Mouse (Mus musculus): ENCODE results near the gene Arhgap33. TPM values are rescaled to one million over a fixed set of nuclear protein-coding genes. Genes with fewer than 3 reads are reported as not detected.

Arhgap33 gene
- 6.0 and 7.2 TPM in 2 replicates for polyA plus RNA-seq (2014; fragmentation: Nextera tagmentation; extraction: Ambion mirVana)

GRCm38 (mm10) chr7:30534633-30535577 lies at the start of gene Arhgap33:
Arhgap33 (minus strand) TSS chr7:30535060.
- Histone ChIP-seq H3K9me3 (replicated peaks; ENCODE audit: control insufficient read depth, low read length) (no peaks in the 10 kb centered on the region), H3K4me3 (ENCODE audit: low read depth, low read length) (peak within 1 kb of the TSS; percentile 79), H3K27ac (ENCODE audit: low read depth, low read length) (0 out of 2 replicates have a peak within 1 kb of the TSS, but pooled peaks have one; percentile 15), H3K9ac (ENCODE audit: low read depth, low read length) (peak within 1 kb of the TSS; percentile 85), H3K27me3 (ENCODE audit: control insufficient read depth, insufficient read depth, low read length) (peaks cover 7% of the 10 kb centered on the region; the same call in 1 of the 2 replicates), H3K4me1 (ENCODE audit: control insufficient read depth, insufficient read depth, low read length) (peaks cover 18% of the 10 kb centered on the region), H3K36me3 (ENCODE audit: control insufficient read depth, insufficient read depth, low read length) (0 out of 2 replicates have a peak, but pooled peaks cover 3% of the 10 kb centered on the region), H3K4me2 (peak within 1 kb of the TSS; percentile 98)
- peak; percentile 90 for ATAC-seq (replicated peaks; ENCODE audit: insufficient number of reproducible peaks, low FRiP score, low TSS enrichment)
- WGBS (ENCODE audit: insufficient replicate concordance), result under 1% methylated on average over 60 of the region's 84 CpGs

GRCm38 (mm10) chr7:30584339-30584738 lies 49.5 kb upstream of the Arhgap33 start:
- H3K4me2 ChIP-seq, result no peak overlapping the region
- H3K4me3 ChIP-seq (ENCODE audit: low read depth, low read length), result no peak overlapping the region
- peaks cover 49% of the 10 kb centered on the region for H3K36me3 ChIP-seq (ENCODE audit: control insufficient read depth, insufficient read depth, low read length)
- WGBS (ENCODE audit: insufficient replicate concordance), result 93% methylated on average over 10 of the region's 10 CpGs
- H3K9me3 ChIP-seq (replicated peaks; ENCODE audit: control insufficient read depth, low read length), result no peaks in the 10 kb centered on the region
- H3K27ac ChIP-seq (ENCODE audit: low read depth, low read length), result no peak overlapping the region
- peaks cover 7% of the 10 kb centered on the region for H3K4me1 ChIP-seq (ENCODE audit: control insufficient read depth, insufficient read depth, low read length)
- ATAC-seq (replicated peaks; ENCODE audit: insufficient number of reproducible peaks, low FRiP score, low TSS enrichment), result no peak
- H3K27me3 ChIP-seq (ENCODE audit: control insufficient read depth, insufficient read depth, low read length), result no peaks in the 10 kb centered on the region
- no peak overlapping the region for H3K9ac ChIP-seq (ENCODE audit: low read depth, low read length)

GRCm38 (mm10) chr7:30581547-30581946 lies 46.7 kb upstream of the Arhgap33 start:
- H3K36me3 ChIP-seq (ENCODE audit: control insufficient read depth, insufficient read depth, low read length), result peaks cover 74% of the 10 kb centered on the region
- no peak overlapping the region for H3K27ac ChIP-seq (ENCODE audit: low read depth, low read length)
- H3K4me3 ChIP-seq (ENCODE audit: low read depth, low read length), result no peak overlapping the region
- no peak overlapping the region for H3K9ac ChIP-seq (ENCODE audit: low read depth, low read length)
- WGBS (ENCODE audit: insufficient replicate concordance), result 95% methylated on average over 16 of the region's 16 CpGs
- H3K4me1 ChIP-seq (ENCODE audit: control insufficient read depth, insufficient read depth, low read length), result no peaks in the 10 kb centered on the region
- no peak for ATAC-seq (replicated peaks; ENCODE audit: insufficient number of reproducible peaks, low FRiP score, low TSS enrichment)
- no peaks in the 10 kb centered on the region for H3K27me3 ChIP-seq (ENCODE audit: control insufficient read depth, insufficient read depth, low read length)
- no peaks in the 10 kb centered on the region for H3K9me3 ChIP-seq (replicated peaks; ENCODE audit: control insufficient read depth, low read length)
- H3K4me2 ChIP-seq, result no peak overlapping the region

- H3K4me1 ChIP-seq (ENCODE audit: control insufficient read depth, insufficient read depth, low read length), result no peaks in the 10 kb centered on the region
- no peaks in the 10 kb centered on the region for H3K27me3 ChIP-seq (ENCODE audit: control insufficient read depth, insufficient read depth, low read length)
- no peak overlapping the region for H3K9ac ChIP-seq (ENCODE audit: low read depth, low read length)
- H3K27ac ChIP-seq (ENCODE audit: low read depth, low read length), result no peak overlapping the region
- WGBS (ENCODE audit: insufficient replicate concordance), result 96% methylated on average over 8 of the region's 8 CpGs
- peaks cover 77% of the 10 kb centered on the region for H3K36me3 ChIP-seq (ENCODE audit: control insufficient read depth, insufficient read depth, low read length)
- H3K4me3 ChIP-seq (ENCODE audit: low read depth, low read length), result no peak overlapping the region
- ATAC-seq (replicated peaks; ENCODE audit: insufficient number of reproducible peaks, low FRiP score, low TSS enrichment), result 0 out of 2 replicates have a peak, but pooled peaks have one; percentile 4
- no peak overlapping the region for H3K4me2 ChIP-seq
- no peaks in the 10 kb centered on the region for H3K9me3 ChIP-seq (replicated peaks; ENCODE audit: control insufficient read depth, low read length)
Measured at GRCm38 (mm10) chr7:30579950-30580349, 45.1 kb upstream of the Arhgap33 start.

GRCm38 (mm10) chr7:30572969-30573368 lies 38.1 kb upstream of the Arhgap33 start:
- peaks cover 78% of the 10 kb centered on the region for H3K36me3 ChIP-seq (ENCODE audit: control insufficient read depth, insufficient read depth, low read length)
- no peaks in the 10 kb centered on the region for H3K4me1 ChIP-seq (ENCODE audit: control insufficient read depth, insufficient read depth, low read length)
- H3K4me3 ChIP-seq (ENCODE audit: low read depth, low read length), result no peak overlapping the region
- no peaks in the 10 kb centered on the region for H3K9me3 ChIP-seq (replicated peaks; ENCODE audit: control insufficient read depth, low read length)
- ATAC-seq (replicated peaks; ENCODE audit: insufficient number of reproducible peaks, low FRiP score, low TSS enrichment), result no peak
- no peaks in the 10 kb centered on the region for H3K27me3 ChIP-seq (ENCODE audit: control insufficient read depth, insufficient read depth, low read length)
- H3K4me2 ChIP-seq, result no peak overlapping the region
- H3K9ac ChIP-seq (ENCODE audit: low read depth, low read length), result no peak overlapping the region
- WGBS (ENCODE audit: insufficient replicate concordance), result 68% methylated on average over 2 of the region's 2 CpGs
- H3K27ac ChIP-seq (ENCODE audit: low read depth, low read length), result no peak overlapping the region

- WGBS (ENCODE audit: insufficient replicate concordance), result 90% methylated on average over 5 of the region's 5 CpGs
- no peak for ATAC-seq (replicated peaks; ENCODE audit: insufficient number of reproducible peaks, low FRiP score, low TSS enrichment)
- Histone ChIP-seq H3K4me3 (ENCODE audit: low read depth, low read length) (no peak overlapping the region), H3K9me3 (replicated peaks; ENCODE audit: control insufficient read depth, low read length) (no peaks in the 10 kb centered on the region), H3K4me1 (ENCODE audit: control insufficient read depth, insufficient read depth, low read length) (no peaks in the 10 kb centered on the region), H3K4me2 (no peak overlapping the region), H3K9ac (ENCODE audit: low read depth, low read length) (no peak overlapping the region), H3K36me3 (ENCODE audit: control insufficient read depth, insufficient read depth, low read length) (peaks cover 72% of the 10 kb centered on the region), H3K27me3 (ENCODE audit: control insufficient read depth, insufficient read depth, low read length) (no peaks in the 10 kb centered on the region), H3K27ac (ENCODE audit: low read depth, low read length) (no peak overlapping the region)
Measured at GRCm38 (mm10) chr7:30572389-30572788, 37.5 kb upstream of the Arhgap33 start.

GRCm38 (mm10) chr7:30567555-30567954 lies 32.7 kb upstream of the Arhgap33 start:
- Histone ChIP-seq H3K27me3 (ENCODE audit: control insufficient read depth, insufficient read depth, low read length) (no peaks in the 10 kb centered on the region), H3K9ac (ENCODE audit: low read depth, low read length) (no peak overlapping the region), H3K4me1 (ENCODE audit: control insufficient read depth, insufficient read depth, low read length) (peaks cover 5% of the 10 kb centered on the region; the same call in 1 of the 2 replicates), H3K9me3 (replicated peaks; ENCODE audit: control insufficient read depth, low read length) (no peaks in the 10 kb centered on the region), H3K36me3 (ENCODE audit: control insufficient read depth, insufficient read depth, low read length) (peaks cover 29% of the 10 kb centered on the region), H3K4me3 (ENCODE audit: low read depth, low read length) (no peak overlapping the region), H3K4me2 (no peak overlapping the region), H3K27ac (ENCODE audit: low read depth, low read length) (no peak overlapping the region)
- ATAC-seq (replicated peaks; ENCODE audit: insufficient number of reproducible peaks, low FRiP score, low TSS enrichment), result no peak
- WGBS (ENCODE audit: insufficient replicate concordance), result 88% methylated on average over 11 of the region's 11 CpGs

GRCm38 (mm10) chr7:30566033-30566432 lies 31.2 kb upstream of the Arhgap33 start:
- Histone ChIP-seq H3K27me3 (ENCODE audit: control insufficient read depth, insufficient read depth, low read length) (no peaks in the 10 kb centered on the region), H3K36me3 (ENCODE audit: control insufficient read depth, insufficient read depth, low read length) (peaks cover 19% of the 10 kb centered on the region), H3K9me3 (replicated peaks; ENCODE audit: control insufficient read depth, low read length) (no peaks in the 10 kb centered on the region), H3K9ac (ENCODE audit: low read depth, low read length) (no peak overlapping the region), H3K27ac (ENCODE audit: low read depth, low read length) (no peak overlapping the region), H3K4me3 (ENCODE audit: low read depth, low read length) (no peak overlapping the region), H3K4me2 (no peak overlapping the region), H3K4me1 (ENCODE audit: control insufficient read depth, insufficient read depth, low read length) (peaks cover 5% of the 10 kb centered on the region; the same call in 1 of the 2 replicates)
- 85% methylated on average over 9 of the region's 9 CpGs for WGBS (ENCODE audit: insufficient replicate concordance)
- ATAC-seq (replicated peaks; ENCODE audit: insufficient number of reproducible peaks, low FRiP score, low TSS enrichment), result no peak
